Mouse (Mus musculus) cerebellum, adult 2 months (tissue): Measurements from ENCODE around the gene Pdlim5. TPM values are rescaled to one million over a fixed set of nuclear protein-coding genes. Genes with fewer than 3 reads are reported as not detected.

Source experiments
- DNase-seq, 2 experiments: peaks; one replicate each; pipeline ENCODE4 v3.0.0; 2021
- H3K27ac ChIP-seq: fragments of 200-500 bp; 2 replicates; pipeline ENCODE4 v1.5.1; 2012; ENCODE audit warnings: low read length, control low read depth, inconsistent platforms; ENCODE audit not compliant: insufficient read depth
- H3K27me3 ChIP-seq: fragments of 200-500 bp; 2 replicates; pipeline ENCODE4 v1.6.1; 2012; ENCODE audit warnings: inconsistent platforms, mild to moderate bottlenecking, low read length, moderate library complexity; ENCODE audit not compliant: control insufficient read depth, insufficient read depth
- H3K4me1 ChIP-seq: fragments of 200-500 bp; 2 replicates; pipeline ENCODE4 v1.6.1; 2011; ENCODE audit warnings: low read length; ENCODE audit not compliant: control insufficient read depth, insufficient read depth
- H3K4me3 ChIP-seq: fragments of 200-500 bp; replicated peaks from 2 replicates; pipeline ENCODE3; 2011; ENCODE audit warnings: mild to moderate bottlenecking, low read depth, low read length, control low read depth; ENCODE audit not compliant: insufficient read depth
- CTCF ChIP-seq: fragments of 200-500 bp; IDR thresholded peaks from 2 replicates; pipeline ENCODE4 v1.5.1; 2011; ENCODE audit warnings: low read depth, mild to moderate bottlenecking, control low read depth, low read length, moderate library complexity, borderline replicate concordance; ENCODE audit not compliant: insufficient read depth
- POLR2A ChIP-seq: fragments of 200-500 bp; IDR thresholded peaks from 2 replicates; pipeline ENCODE4 v1.6.1; 2011; ENCODE audit warnings: low read length, control low read depth, borderline replicate concordance; ENCODE audit not compliant: insufficient read depth
- WGBS: fragments of 180-500 bp; shearing (Covaris S2); methylation state at CpG from one replicate; pipeline ENCODE4 v1.1.7; 2018; 5-methylcytosine and 5-hydroxymethylcytosine counted together
- polyA plus RNA-seq: library from polyadenylated mRNA; depleted of rRNA; stranded (reverse); fragments of >200 nt; gene quantifications from 2 replicates; pipeline ENCODE4 v1.2.3, GENCODE M21; 2012

Gene Pdlim5
- polyA plus RNA-seq, 1 experiment, result 15.7 TPM

DNA sequence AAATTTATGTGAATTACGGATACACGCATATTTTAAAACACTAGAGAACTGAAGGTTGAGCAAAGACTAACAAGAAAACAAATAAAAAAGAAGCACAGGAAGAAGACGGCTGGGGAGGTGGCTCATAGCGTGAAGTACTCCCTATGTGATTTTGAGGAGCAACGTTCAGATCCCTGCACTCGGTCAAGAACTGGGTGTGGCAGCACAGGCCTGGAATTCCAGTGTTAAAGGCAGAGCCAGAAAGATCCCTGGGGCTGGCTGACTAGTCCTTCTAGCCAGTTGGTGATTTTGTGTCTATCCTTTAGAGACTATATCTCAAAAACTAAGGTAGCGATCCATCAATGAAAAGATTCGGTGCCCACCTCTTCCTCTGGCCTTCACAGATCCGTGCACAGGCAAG, 27.1 kb downstream of the Pdlim5 start:
- TF ChIP-seq CTCF, result no peak
- no peak for TF ChIP-seq POLR2A

DNA sequence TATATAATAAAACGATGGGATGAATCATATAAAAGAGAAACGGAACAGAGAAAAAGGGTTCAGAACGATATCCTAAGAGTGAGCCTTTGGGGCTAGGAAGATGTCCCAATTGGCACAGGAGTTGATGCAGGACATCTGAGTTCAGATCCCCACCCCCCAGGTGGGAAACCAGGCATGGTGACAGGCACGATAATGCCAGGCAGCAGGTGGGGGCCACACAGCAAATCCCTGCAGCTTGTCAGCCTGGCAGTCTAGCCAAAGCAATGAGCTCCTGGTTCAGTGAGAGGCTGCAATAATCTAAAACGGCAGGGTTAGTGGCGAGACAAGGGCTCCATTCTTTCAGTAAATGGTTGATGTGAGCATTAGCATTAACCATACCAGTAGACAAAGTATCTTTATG, 33.4 kb downstream of the Pdlim5 start:
- TF ChIP-seq CTCF (no peak), POLR2A (no peak)
- Histone ChIP-seq H3K27me3 (no peaks in the 10 kb centered on the region), H3K4me1 (no peaks in the 10 kb centered on the region), H3K27ac (no peak overlapping the region), H3K4me3 (no peak overlapping the region)
- DNase-seq, result no peak
- 33% methylated on average over 6 of the region's 6 CpGs for WGBS

More for the DNA sequence above, 27.1 kb downstream of the Pdlim5 start:
- no peak overlapping the region for H3K4me3 ChIP-seq
- no peaks in the 10 kb centered on the region for H3K27me3 ChIP-seq
- DNase-seq, result no peak
- no peak overlapping the region for H3K27ac ChIP-seq
- WGBS, result 88% methylated on average over 9 of the region's 9 CpGs
- no peaks in the 10 kb centered on the region for H3K4me1 ChIP-seq

DNA sequence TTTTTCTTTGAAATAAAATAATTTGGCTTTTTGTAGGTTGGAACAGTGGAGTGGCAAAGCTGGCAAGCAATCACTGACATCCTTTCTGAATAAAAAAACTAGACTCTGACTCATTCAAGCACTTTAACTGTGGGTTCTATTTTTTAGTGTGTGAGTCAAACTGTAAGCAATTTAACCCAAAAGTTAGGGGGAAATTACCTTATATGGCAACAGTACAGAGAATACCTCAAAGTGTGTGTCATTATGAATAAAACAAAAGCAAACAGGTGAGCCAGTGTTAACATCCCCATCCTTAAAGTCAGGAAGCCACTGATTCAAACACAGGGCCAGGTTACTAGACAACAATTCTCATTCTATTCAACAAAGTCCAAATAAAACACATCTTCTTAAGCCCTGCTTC, 36.5 kb downstream of the Pdlim5 start:
- DNase-seq, result no peak
- H3K27me3 ChIP-seq, result no peaks in the 10 kb centered on the region
- no peaks in the 10 kb centered on the region for H3K4me1 ChIP-seq
- no peak for TF ChIP-seq POLR2A
- no peak for TF ChIP-seq CTCF
- H3K27ac ChIP-seq, result no peak overlapping the region
- H3K4me3 ChIP-seq, result no peak overlapping the region

DNA sequence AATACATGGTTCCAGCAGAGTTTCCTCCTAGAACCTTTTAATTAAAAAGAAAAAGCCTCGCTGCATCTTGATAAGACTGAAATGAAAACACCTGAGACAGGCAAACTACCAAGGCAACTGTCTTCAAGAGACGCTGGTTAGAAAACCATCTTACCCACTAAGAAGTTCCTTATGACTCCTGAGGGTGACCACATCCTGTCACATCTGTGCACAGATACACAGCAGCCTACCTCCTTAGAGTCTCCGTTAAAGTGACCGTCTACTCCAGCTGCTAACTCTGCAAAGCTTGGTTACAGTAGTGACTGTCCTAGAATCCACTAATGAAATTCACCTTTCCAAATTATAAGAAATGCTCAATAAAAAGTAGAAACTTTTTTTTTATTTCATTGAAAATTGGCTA, 38.8 kb downstream of the Pdlim5 start:
- Histone ChIP-seq H3K4me1 (no peaks in the 10 kb centered on the region), H3K27ac (no peak overlapping the region), H3K27me3 (no peaks in the 10 kb centered on the region), H3K4me3 (no peak overlapping the region)
- no peak for TF ChIP-seq POLR2A
- TF ChIP-seq CTCF, result no peak
- DNase-seq, result no peak
- 91% methylated on average over 4 of the region's 4 CpGs for WGBS

DNA sequence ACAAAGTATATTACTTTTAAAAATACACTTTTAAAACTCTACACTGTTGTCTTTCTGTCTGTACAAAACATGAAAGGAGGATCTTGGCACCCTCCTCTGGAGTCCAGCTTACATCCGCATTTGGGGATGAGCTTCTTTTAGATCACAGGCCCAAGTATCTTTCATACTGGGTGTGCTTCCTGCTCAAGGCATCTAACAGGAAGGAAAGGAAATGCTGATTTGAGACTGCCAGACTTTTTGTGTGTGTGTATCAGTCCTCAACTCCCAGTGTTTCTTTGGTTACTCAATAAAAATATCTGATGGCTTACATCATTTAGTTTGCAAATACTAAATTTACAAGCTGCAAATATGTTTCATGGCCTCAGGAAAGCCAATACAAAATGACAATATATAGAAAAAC, 42.3 kb downstream of the Pdlim5 start:
- Histone ChIP-seq H3K27ac (no peak overlapping the region), H3K4me1 (no peaks in the 10 kb centered on the region), H3K27me3 (no peaks in the 10 kb centered on the region), H3K4me3 (no peak overlapping the region)
- no peak for DNase-seq
- 73% methylated on average over 1 of the region's 1 CpGs for WGBS
- no peak for TF ChIP-seq CTCF
- TF ChIP-seq POLR2A, result no peak

DNA sequence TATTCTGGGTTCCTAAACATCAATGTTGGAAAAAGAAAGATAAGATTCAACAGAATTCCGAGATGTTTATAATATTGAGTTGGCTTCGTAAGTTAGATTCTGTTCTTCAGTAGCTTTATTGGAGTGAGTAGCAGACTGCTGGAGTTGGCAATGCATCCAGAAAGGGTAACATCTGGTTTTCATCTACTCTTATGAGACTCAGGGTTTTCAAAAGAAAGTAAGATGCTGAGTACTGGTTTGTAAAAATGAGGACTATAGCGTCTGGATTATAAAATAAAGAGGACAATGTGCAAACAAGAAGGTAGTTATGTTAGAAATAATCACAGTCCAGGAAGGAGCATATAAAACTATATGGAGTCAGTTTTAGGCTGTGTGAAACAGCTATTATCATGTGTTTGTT, 45.0 kb downstream of the Pdlim5 start:
- TF ChIP-seq POLR2A (no peak), CTCF (no peak)
- Histone ChIP-seq H3K4me3 (no peak overlapping the region), H3K27ac (no peak overlapping the region), H3K27me3 (no peaks in the 10 kb centered on the region), H3K4me1 (no peaks in the 10 kb centered on the region)
- no peak for DNase-seq
- 93% methylated on average over 3 of the region's 3 CpGs for WGBS

DNA sequence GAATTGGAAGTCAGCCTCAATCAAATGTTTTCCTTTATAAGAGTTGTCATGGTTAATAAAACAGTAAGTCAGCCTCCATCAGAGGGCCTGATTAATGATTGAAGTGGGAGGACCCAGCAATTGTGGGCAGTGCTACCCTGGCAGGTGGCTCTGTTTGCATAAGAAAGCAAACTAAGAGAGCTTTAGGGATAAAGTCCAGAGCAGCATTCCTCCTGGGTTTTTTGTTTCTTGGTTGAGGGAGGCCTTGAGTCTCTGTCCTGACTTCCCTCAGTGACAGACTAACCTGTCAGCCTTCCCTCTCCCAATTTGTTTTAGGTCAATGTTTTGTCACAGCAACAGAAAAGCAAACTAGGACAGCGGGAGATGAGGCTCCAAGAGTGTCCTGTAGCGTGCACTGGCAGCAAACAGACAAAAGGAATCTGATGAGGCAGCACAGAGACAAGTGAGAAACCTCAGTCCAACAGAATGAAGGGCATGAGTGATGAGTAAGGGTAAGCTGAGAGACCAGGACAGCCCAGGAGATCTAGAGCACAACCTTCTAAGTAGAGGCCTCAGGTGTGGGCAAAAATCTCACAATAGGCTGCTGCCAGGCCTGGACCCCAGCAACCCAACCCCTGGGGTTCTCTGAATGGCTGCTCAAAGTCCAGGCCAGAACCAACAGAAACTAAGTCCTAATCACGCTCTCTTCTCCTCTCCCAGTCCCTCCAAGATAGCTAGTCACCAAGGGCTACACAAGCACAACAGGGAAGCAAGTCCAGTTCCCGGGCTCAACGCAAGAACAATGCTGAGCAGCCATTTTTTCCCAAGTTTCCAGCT, 46.5 kb downstream of the Pdlim5 start:
- TF ChIP-seq POLR2A (no peak), CTCF (no peak)

DNA sequence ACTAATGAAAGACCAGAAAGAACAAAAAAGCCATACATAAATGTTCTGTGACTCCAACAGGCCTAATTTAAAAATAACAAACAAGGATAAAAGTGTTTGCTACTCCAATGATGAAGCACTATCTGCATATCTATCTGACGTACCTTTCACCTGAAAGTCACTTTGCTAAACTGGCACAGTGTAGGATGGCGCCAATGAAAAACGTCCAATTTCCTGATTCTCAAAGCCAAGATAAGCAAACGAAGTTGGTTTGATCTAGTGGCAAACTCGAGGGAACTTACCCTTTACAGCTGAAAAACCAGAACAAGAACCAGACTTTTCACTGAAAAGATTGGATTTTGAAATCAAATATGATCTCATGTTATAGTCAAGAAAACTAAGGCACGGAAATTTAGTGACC, 49.2 kb downstream of the Pdlim5 start:
- Histone ChIP-seq H3K27ac (no peak overlapping the region), H3K4me3 (no peak overlapping the region), H3K4me1 (no peaks in the 10 kb centered on the region), H3K27me3 (no peaks in the 10 kb centered on the region)
- no peak for DNase-seq
- WGBS, result 83% methylated on average over 6 of the region's 6 CpGs
- TF ChIP-seq POLR2A, result no peak
- TF ChIP-seq CTCF, result no peak

More for the DNA sequence above, 46.5 kb downstream of the Pdlim5 start:
- Histone ChIP-seq H3K4me1 (no peaks in the 10 kb centered on the region), H3K27ac (no peak overlapping the region), H3K4me3 (no peak overlapping the region), H3K27me3 (no peaks in the 10 kb centered on the region)
- no peak for DNase-seq
- WGBS, result 66% methylated on average over 5 of the region's 5 CpGs
